Mouse (Mus musculus) lung, embryonic 15.5 days (tissue): ENCODE measurements at regions not wholly inside any gene's neighbourhood (a gene's known extent, or its start where the extent isn't known, plus 50 kb on each side); places are given as distances from the start of the nearest gene placed in this dataset.

Experiments
- ATAC-seq: fragments of 200-750 bp; cut with Nextera tagmentation; 2 replicates; pipeline ENCODE4 v1.8.0; 2017; ENCODE audit warnings: moderate number of reproducible peaks, borderline replicate concordance; ENCODE audit not compliant: low FRiP score, low TSS enrichment; ENCODE audit errors: extremely low read depth
- H3K27ac ChIP-seq: fragments of 300-500 bp; sonication (generic); 2 replicates; pipeline ENCODE4 v1.5.1; 2015; ENCODE audit warnings: moderate library complexity, mild to moderate bottlenecking, inconsistent platforms
- H3K27me3 ChIP-seq: fragments of 300-500 bp; sonication (generic); 2 replicates; pipeline ENCODE4 v1.6.1; 2015; ENCODE audit warnings: inconsistent platforms
- H3K36me3 ChIP-seq: fragments of 300-500 bp; sonication (generic); 2 replicates; pipeline ENCODE4 v1.6.1; 2015; ENCODE audit warnings: inconsistent platforms
- H3K4me1 ChIP-seq: fragments of 300-500 bp; sonication (generic); 2 replicates; pipeline ENCODE4 v1.6.1; 2015; ENCODE audit warnings: inconsistent platforms
- H3K4me2 ChIP-seq: fragments of 300-500 bp; sonication (generic); 2 replicates; pipeline ENCODE4 v1.6.1; 2015; ENCODE audit warnings: inconsistent platforms, mild to moderate bottlenecking, moderate library complexity
- H3K4me3 ChIP-seq: fragments of 300-500 bp; sonication (generic); 2 replicates; pipeline ENCODE4 v1.5.1; 2015; ENCODE audit warnings: mild to moderate bottlenecking, inconsistent platforms
- H3K9ac ChIP-seq: fragments of 300-500 bp; sonication (generic); 2 replicates; pipeline ENCODE4 v1.6.1; 2015; ENCODE audit warnings: inconsistent platforms
- H3K9me3 ChIP-seq: fragments of 300-500 bp; sonication (generic); 2 replicates; pipeline ENCODE4 v1.6.1; 2016; ENCODE audit warnings: inconsistent platforms
- WGBS: fragments of 180-500 bp; shearing (Covaris S2); methylation state at CpG from one replicate; pipeline ENCODE4 v1.1.7; 2015; 5-methylcytosine and 5-hydroxymethylcytosine counted together

DNA sequence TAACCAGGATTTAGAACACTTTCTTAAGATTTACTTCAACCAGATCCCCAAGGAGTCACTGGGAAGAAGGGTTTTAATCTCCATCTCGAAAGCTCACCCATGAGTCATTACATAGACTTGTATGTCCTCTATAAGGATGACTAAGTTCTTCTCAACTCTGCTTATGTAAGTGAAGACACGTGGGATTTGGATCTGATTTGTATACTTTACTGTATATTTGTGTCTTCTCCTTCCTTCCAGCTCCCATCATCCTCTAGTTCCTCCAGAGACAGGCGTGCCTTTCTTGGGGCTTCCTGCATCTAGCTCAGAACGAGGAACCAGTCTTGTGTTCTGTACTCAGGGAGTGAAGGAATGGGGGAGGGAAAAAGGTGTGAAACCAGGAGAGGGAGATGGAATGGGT lies 127.5 kb upstream of the Rnaseh2b start:
- H3K4me3 ChIP-seq: no peak overlapping the region
- no peak for ATAC-seq
- H3K9ac ChIP-seq: no peak overlapping the region
- H3K4me1 ChIP-seq: peaks cover 27% of the 10 kb centered on the region
- H3K36me3 ChIP-seq: no peaks in the 10 kb centered on the region
- no peak overlapping the region for H3K4me2 ChIP-seq
- H3K27ac ChIP-seq: no peak overlapping the region
- H3K27me3 ChIP-seq: no peaks in the 10 kb centered on the region
- WGBS: 77% methylated on average over 4 of the region's 4 CpGs
- H3K9me3 ChIP-seq: no peaks in the 10 kb centered on the region

GRCm38 (mm10) chr14:62166006-62166405 lies 126.4 kb upstream of the Rnaseh2b start:
- Histone ChIP-seq H3K27ac (no peak overlapping the region), H3K4me2 (no peak overlapping the region), H3K4me1 (peaks cover 27% of the 10 kb centered on the region), H3K36me3 (no peaks in the 10 kb centered on the region), H3K9ac (no peak overlapping the region), H3K27me3 (no peaks in the 10 kb centered on the region), H3K9me3 (no peaks in the 10 kb centered on the region), H3K4me3 (no peak overlapping the region)
- 69% methylated on average over 1 of the region's 1 CpGs for WGBS
- ATAC-seq: no peak

GRCm38 (mm10) chr14:62166596-62166995 lies 125.8 kb upstream of the Rnaseh2b start:
- Histone ChIP-seq H3K36me3 (no peaks in the 10 kb centered on the region), H3K4me3 (no peak overlapping the region), H3K9me3 (no peaks in the 10 kb centered on the region), H3K4me1 (peaks cover 31% of the 10 kb centered on the region), H3K9ac (no peak overlapping the region), H3K27ac (no peak overlapping the region), H3K4me2 (no peak overlapping the region), H3K27me3 (no peaks in the 10 kb centered on the region)
- WGBS: 43% methylated on average over 5 of the region's 5 CpGs
- no peak for ATAC-seq

- no peaks in the 10 kb centered on the region for H3K9me3 ChIP-seq
- WGBS: 50% methylated on average over 6 of the region's 6 CpGs
- no peak for ATAC-seq
Observed at GRCm38 (mm10) chr14:62167090-62167489, 125.3 kb upstream of the Rnaseh2b start.

DNA sequence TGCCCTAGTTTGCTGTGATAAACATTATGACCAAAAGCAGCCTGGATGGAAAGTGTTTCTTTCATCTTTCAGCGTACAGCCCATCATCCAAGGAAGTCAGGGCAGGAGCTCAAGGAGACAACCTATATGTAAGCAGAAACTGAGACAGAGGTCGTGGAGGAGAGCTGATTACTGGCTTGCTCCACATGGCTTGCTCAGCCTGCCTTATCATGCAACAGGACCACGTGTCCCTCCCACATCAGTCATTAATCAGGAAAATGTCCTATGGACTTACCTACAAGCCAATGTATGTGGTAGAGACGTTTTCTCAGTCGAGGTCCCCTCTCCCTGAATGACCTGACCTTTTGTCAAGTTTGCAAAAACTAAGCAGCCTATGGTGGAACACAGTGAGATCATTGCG lies 123.7 kb upstream of the Rnaseh2b start:
- Histone ChIP-seq H3K27me3 (no peaks in the 10 kb centered on the region), H3K9me3 (no peaks in the 10 kb centered on the region), H3K4me1 (peaks cover 32% of the 10 kb centered on the region), H3K9ac (no peak overlapping the region), H3K4me2 (no peak overlapping the region), H3K27ac (no peak overlapping the region), H3K36me3 (no peaks in the 10 kb centered on the region), H3K4me3 (no peak overlapping the region)
- ATAC-seq: no peak
- WGBS: 54% methylated on average over 6 of the region's 6 CpGs

More at GRCm38 (mm10) chr14:62167090-62167489, 125.3 kb upstream of the Rnaseh2b start:
- no peak overlapping the region for H3K9ac ChIP-seq
- no peaks in the 10 kb centered on the region for H3K27me3 ChIP-seq
- H3K27ac ChIP-seq: no peak overlapping the region
- no peak overlapping the region for H3K4me3 ChIP-seq
- H3K4me1 ChIP-seq: peaks cover 36% of the 10 kb centered on the region
- H3K36me3 ChIP-seq: no peaks in the 10 kb centered on the region
- no peak overlapping the region for H3K4me2 ChIP-seq

- no peak overlapping the region for H3K9ac ChIP-seq
- H3K9me3 ChIP-seq: no peaks in the 10 kb centered on the region
- H3K27me3 ChIP-seq: no peaks in the 10 kb centered on the region
- H3K4me3 ChIP-seq: no peak overlapping the region
- ATAC-seq: no peak
- H3K27ac ChIP-seq: no peak overlapping the region
- WGBS: 51% methylated on average over 5 of the region's 5 CpGs
- peaks cover 40% of the 10 kb centered on the region for H3K4me1 ChIP-seq
- H3K4me2 ChIP-seq: no peak overlapping the region
- H3K36me3 ChIP-seq: no peaks in the 10 kb centered on the region
Observed at GRCm38 (mm10) chr14:62170385-62170784, 122.0 kb upstream of the Rnaseh2b start.

GRCm38 (mm10) chr14:62171256-62172047 lies 120.9 kb upstream of the Rnaseh2b start:
- H3K27me3 ChIP-seq: no peaks in the 10 kb centered on the region
- no peak for ATAC-seq
- H3K27ac ChIP-seq: no peak overlapping the region
- H3K4me2 ChIP-seq: no peak overlapping the region
- no peaks in the 10 kb centered on the region for H3K9me3 ChIP-seq
- WGBS: 76% methylated on average over 15 of the region's 15 CpGs
- peaks cover 40% of the 10 kb centered on the region for H3K4me1 ChIP-seq
- H3K4me3 ChIP-seq: no peak overlapping the region
- no peak overlapping the region for H3K9ac ChIP-seq
- no peaks in the 10 kb centered on the region for H3K36me3 ChIP-seq

- no peak overlapping the region for H3K4me3 ChIP-seq
- peak overlapping the region; percentile 6; the same call in 1 of the 2 replicates for H3K4me2 ChIP-seq
- no peaks in the 10 kb centered on the region for H3K36me3 ChIP-seq
- 47% methylated on average over 16 of the region's 16 CpGs for WGBS
- peaks cover 41% of the 10 kb centered on the region for H3K4me1 ChIP-seq
- no peak overlapping the region for H3K9ac ChIP-seq
- H3K27ac ChIP-seq: peak overlapping the region; percentile 67
- H3K27me3 ChIP-seq: no peaks in the 10 kb centered on the region
- no peak; the same call in 1 of the 2 replicates for ATAC-seq
- no peaks in the 10 kb centered on the region for H3K9me3 ChIP-seq
Observed at GRCm38 (mm10) chr14:62173835-62174530, 118.4 kb upstream of the Rnaseh2b start.

DNA sequence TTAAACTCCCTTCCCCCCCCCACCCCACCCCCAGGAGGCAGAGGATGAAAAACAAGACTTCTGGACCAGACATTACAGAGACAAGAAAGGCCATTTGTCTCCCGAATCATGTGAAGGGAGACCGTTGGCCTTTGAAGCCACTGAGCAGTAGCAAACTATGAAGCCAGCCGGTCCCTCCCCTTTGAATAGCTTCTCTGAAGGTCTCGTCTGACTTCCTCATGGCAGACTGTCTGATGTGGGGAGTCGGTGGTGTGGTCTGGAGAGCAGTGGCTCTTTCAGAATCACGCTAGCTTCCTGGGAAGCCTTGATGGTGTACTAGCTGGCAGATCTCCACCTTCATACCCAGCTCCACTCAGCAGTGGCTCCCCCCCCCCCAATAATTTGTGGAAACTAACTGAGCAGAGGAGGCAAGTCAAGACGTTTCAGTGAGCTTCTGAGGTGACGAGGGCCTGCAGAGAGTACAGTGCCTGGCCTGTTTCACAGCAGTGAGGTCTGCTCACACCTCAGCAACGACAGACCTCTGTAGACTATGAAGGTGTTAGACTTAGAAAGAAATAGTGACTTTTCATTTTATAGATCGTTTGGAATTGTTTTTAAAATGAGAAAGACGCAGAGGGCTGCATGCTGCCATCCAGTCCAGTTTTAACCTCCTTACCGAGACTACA lies 116.9 kb upstream of the Rnaseh2b start:
- no peak overlapping the region for H3K4me3 ChIP-seq
- H3K27ac ChIP-seq: peak overlapping the region; percentile 63
- H3K9ac ChIP-seq: no peak overlapping the region
- H3K9me3 ChIP-seq: no peaks in the 10 kb centered on the region
- ATAC-seq: peak; percentile 53; the same call in 1 of the 2 replicates
- H3K4me1 ChIP-seq: peaks cover 41% of the 10 kb centered on the region
- H3K36me3 ChIP-seq: no peaks in the 10 kb centered on the region
- H3K4me2 ChIP-seq: no peak overlapping the region
- H3K27me3 ChIP-seq: no peaks in the 10 kb centered on the region
- WGBS: 39% methylated on average over 12 of the region's 12 CpGs

- no peak for ATAC-seq
- H3K27ac ChIP-seq: no peak overlapping the region
- H3K9me3 ChIP-seq: no peaks in the 10 kb centered on the region
- 60% methylated on average over 5 of the region's 5 CpGs for WGBS
- H3K4me2 ChIP-seq: no peak overlapping the region
- no peak overlapping the region for H3K4me3 ChIP-seq
- H3K36me3 ChIP-seq: no peaks in the 10 kb centered on the region
- no peaks in the 10 kb centered on the region for H3K27me3 ChIP-seq
- no peak overlapping the region for H3K9ac ChIP-seq
- H3K4me1 ChIP-seq: peaks cover 30% of the 10 kb centered on the region
Observed at GRCm38 (mm10) chr14:62177509-62177908, 114.9 kb upstream of the Rnaseh2b start.

GRCm38 (mm10) chr14:62187360-62187759 lies 105.0 kb upstream of the Rnaseh2b start:
- ATAC-seq: 0 out of 2 replicates have a peak, but pooled peaks have one; percentile 15
- Histone ChIP-seq H3K4me2 (no peak overlapping the region), H3K9me3 (no peaks in the 10 kb centered on the region), H3K27me3 (no peaks in the 10 kb centered on the region), H3K4me1 (peaks cover 13% of the 10 kb centered on the region; the same call in 1 of the 2 replicates), H3K9ac (no peak overlapping the region), H3K27ac (peak overlapping the region; percentile 37), H3K36me3 (no peaks in the 10 kb centered on the region), H3K4me3 (no peak overlapping the region)
- 52% methylated on average over 11 of the region's 11 CpGs for WGBS
